In the genomic region with DNA sequence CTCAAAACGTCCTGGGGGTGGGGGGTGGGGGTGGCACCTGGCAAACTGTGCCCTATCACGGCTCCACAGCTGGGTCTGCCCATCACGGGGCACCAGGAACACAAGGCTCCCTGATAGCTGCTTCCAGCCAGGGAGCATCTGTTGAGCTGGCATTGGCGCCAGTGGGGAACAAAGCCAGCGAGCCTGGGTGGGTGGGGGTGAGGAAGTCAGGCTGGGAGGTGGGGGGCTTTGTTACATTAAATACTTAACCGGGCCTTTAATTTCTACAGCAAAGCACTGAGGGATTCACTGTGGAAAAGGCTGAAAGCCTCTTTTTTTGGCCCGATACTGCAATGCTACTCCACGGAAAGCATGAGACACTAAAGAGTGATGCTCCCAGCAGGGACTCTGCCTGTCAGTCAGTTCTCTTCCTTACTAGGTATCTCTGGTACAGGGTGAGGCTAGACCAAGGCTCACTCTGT, we compare ENCODE assay signal across 9 mouse cellular contexts. TPM values are rescaled to one million over a fixed set of nuclear protein-coding genes. Genes with fewer than 3 reads are reported as not detected.
DNase-seq lines count a peak whose midpoint lies in the region; ATAC-seq and TF ChIP-seq lines count a peak whose summit lies in the region.
"Had no signal": no experiment of that assay in that cellular context is flagged by ENCODE, and none has a peak within 500 bp of the region (broad histone marks: within the 10 kb centered on the region; RNA-seq: fewer than 3 reads in every experiment).

No protein-coding gene starts in this region.

- H3K9ac ChIP-seq in hindbrain, embryonic 14.5 days: no peak overlapping the region
- no peak overlapping the region for H3K9ac ChIP-seq in heart, postnatal 0 days (replicated peaks; ENCODE audit: low read depth, low read length)

- H3K4me3 ChIP-seq in hindbrain, embryonic 14.5 days (replicated peaks; ENCODE audit: low read length): no peak overlapping the region
- no peak overlapping the region for H3K4me3 ChIP-seq in hindbrain, embryonic 10.5 days
- no peak overlapping the region; the same call in 1 of the 2 replicates for H3K4me3 ChIP-seq in heart, postnatal 0 days (ENCODE audit: low read depth, low read length)
- H3K4me3 ChIP-seq: megakaryocyte, embryonic 14.5 days had no signal

- WGBS in hindbrain, embryonic 14.5 days: 25% methylated on average over 8 of the region's 8 CpGs
- WGBS in hindbrain, embryonic 10.5 days: 47% methylated on average over 8 of the region's 8 CpGs
- WGBS in heart, postnatal 0 days: 20% methylated on average over 8 of the region's 8 CpGs

- H3K4me1 ChIP-seq in hindbrain, embryonic 14.5 days (replicated peaks; ENCODE audit: control insufficient read depth, insufficient read depth, low read length): peaks cover 45% of the 10 kb centered on the region
- peaks cover 54% of the 10 kb centered on the region for H3K4me1 ChIP-seq in hindbrain, embryonic 10.5 days (replicated peaks)
- H3K4me1 ChIP-seq in heart, postnatal 0 days (ENCODE audit: control insufficient read depth, insufficient read depth): peaks cover 37% of the 10 kb centered on the region

- no peaks in the 10 kb centered on the region for H3K27me3 ChIP-seq in hindbrain, embryonic 14.5 days (ENCODE audit: control insufficient read depth, insufficient read depth, low read length)
- H3K27me3 ChIP-seq in hindbrain, embryonic 10.5 days (ENCODE audit: insufficient read depth, poor library complexity, severe bottlenecking): 0 out of 2 replicates have a peak, but pooled peaks cover 2% of the 10 kb centered on the region
- H3K27me3 ChIP-seq in heart, postnatal 0 days (ENCODE audit: control insufficient read depth, insufficient read depth, low read length): no peaks in the 10 kb centered on the region

- H3K4me2 ChIP-seq in hindbrain, embryonic 14.5 days (replicated peaks): peak overlapping the region; percentile 75; the same call in 1 of the 2 replicates
- H3K4me2 ChIP-seq in heart, postnatal 0 days (ENCODE audit: low read depth, low read length): peak overlapping the region; percentile 58; the same call in 1 of the 2 replicates
- H3K4me2 ChIP-seq: liver, embryonic 11.5 days had no signal

- no peak for TF ChIP-seq CTCF in heart, postnatal 0 days (IDR thresholded peaks at IDR 0.05; ENCODE audit: low read depth)

- H3K36me3 ChIP-seq in hindbrain, embryonic 14.5 days (replicated peaks; ENCODE audit: control insufficient read depth, insufficient read depth): no peaks in the 10 kb centered on the region
- H3K36me3 ChIP-seq in hindbrain, embryonic 10.5 days: 0 out of 2 replicates have a peak, but pooled peaks cover 4% of the 10 kb centered on the region
- H3K36me3 ChIP-seq in heart, postnatal 0 days (replicated peaks; ENCODE audit: control insufficient read depth, insufficient read depth, low read length): no peaks in the 10 kb centered on the region

- peak; percentile 81 for TF ChIP-seq EP300 in heart, postnatal 0 days (IDR thresholded peaks at IDR 0.05; ENCODE audit: low read depth)

- DNase-seq in hindbrain, embryonic 14.5 days (ENCODE audit: low spot score): no peak
- DNase-seq in hindbrain, embryonic 10.5 days (ENCODE audit: low spot score): no peak
- DNase-seq in brain, adult 2 months (ENCODE audit: low read depth, low spot score): peak; percentile 61
- DNase-seq in cerebellum, adult 9-11 months: peak; percentile 67
- DNase-seq in heart, postnatal 0 days (ENCODE audit: low spot score): peak; percentile 45
- DNase-seq in right cerebral cortex, postnatal 25 days: no peak

- H3K27ac ChIP-seq in hindbrain, embryonic 14.5 days: peak overlapping the region; percentile 60
- H3K27ac ChIP-seq in hindbrain, embryonic 10.5 days: no peak overlapping the region
- H3K27ac ChIP-seq in heart, postnatal 0 days (ENCODE audit: low read depth): peak overlapping the region; percentile 95

- no peaks in the 10 kb centered on the region for H3K9me3 ChIP-seq in hindbrain, embryonic 14.5 days (ENCODE audit: control insufficient read depth, low read length)
- H3K9me3 ChIP-seq in hindbrain, embryonic 10.5 days: no peaks in the 10 kb centered on the region
- no peaks in the 10 kb centered on the region for H3K9me3 ChIP-seq in heart, postnatal 0 days (replicated peaks; ENCODE audit: control insufficient read depth, low read length)
- H3K9me3 ChIP-seq: megakaryocyte, embryonic 14.5 days had no signal

- ATAC-seq in hindbrain, embryonic 14.5 days (ENCODE audit: low FRiP score): peak; percentile 63; the same call in 1 of the 2 replicates
- peak; percentile 63 for ATAC-seq in heart, postnatal 0 days (ENCODE audit: insufficient read depth, low read depth)
- no peak for ATAC-seq in frontal cortex, adult (ENCODE audit: low TSS enrichment)

RNA-seq across cellular contexts. Expression of gene Dixdc1, which starts 16.8 kb away (rescaled TPM):
- polyA plus RNA-seq in hindbrain, embryonic 14.5 days (2014; fragmentation: Nextera tagmentation; extraction: Ambion mirVana): 35.3 and 37.2 TPM in 2 replicates
- 21.4 and 21.8 TPM in 2 replicates for polyA plus RNA-seq in hindbrain, embryonic 10.5 days (2016; fragmentation: Nextera tagmentation; extraction: Ambion mirVana)
- total RNA-seq in heart, postnatal 0 days (2014; rRNA removed; ENCODE audit: low replicate concordance): 7.7 and 19.8 TPM in 2 replicates
- 6.9 and 7.1 TPM in 2 replicates for polyA plus RNA-seq in heart, postnatal 0 days (2015; fragmentation: Nextera tagmentation; extraction: Ambion mirVana)

RNA-seq across cellular contexts. Expression of gene 2310030G06Rik, which starts 23.9 kb away (rescaled TPM):
- polyA plus RNA-seq in hindbrain, embryonic 14.5 days (2014; fragmentation: Nextera tagmentation; extraction: Ambion mirVana): 1.7 and 2.1 TPM in 2 replicates
- polyA plus RNA-seq in hindbrain, embryonic 10.5 days (2016; fragmentation: Nextera tagmentation; extraction: Ambion mirVana): 1.5 and 2.5 TPM in 2 replicates
- 3.6 and 4.8 TPM in 2 replicates for total RNA-seq in heart, postnatal 0 days (2014; rRNA removed; ENCODE audit: low replicate concordance)
- polyA plus RNA-seq in heart, postnatal 0 days (2015; fragmentation: Nextera tagmentation; extraction: Ambion mirVana): 10.6 and 11.0 TPM in 2 replicates

RNA-seq across cellular contexts. Expression of gene Cryab, which starts 28.6 kb away (rescaled TPM):
- 11.9 and 14.9 TPM in 2 replicates for polyA plus RNA-seq in hindbrain, embryonic 14.5 days (2014; fragmentation: Nextera tagmentation; extraction: Ambion mirVana)
- polyA plus RNA-seq in hindbrain, embryonic 10.5 days (2016; fragmentation: Nextera tagmentation; extraction: Ambion mirVana): 6.6 and 7.5 TPM in 2 replicates
- 758 and 766 TPM in 2 replicates for total RNA-seq in heart, postnatal 0 days (2014; rRNA removed; ENCODE audit: low replicate concordance)
- polyA plus RNA-seq in heart, postnatal 0 days (2015; fragmentation: Nextera tagmentation; extraction: Ambion mirVana): 1,736 and 1,781 TPM in 2 replicates

RNA-seq across cellular contexts. Expression of gene Hspb2, which starts 29.7 kb away (rescaled TPM):
- 0.83 and 1.8 TPM in 2 replicates for polyA plus RNA-seq in hindbrain, embryonic 14.5 days (2014; fragmentation: Nextera tagmentation; extraction: Ambion mirVana)
- 0.65 and 0.71 TPM in 2 replicates for polyA plus RNA-seq in hindbrain, embryonic 10.5 days (2016; fragmentation: Nextera tagmentation; extraction: Ambion mirVana)
- total RNA-seq in heart, postnatal 0 days (2014; rRNA removed; ENCODE audit: low replicate concordance): 241 and 266 TPM in 2 replicates
- polyA plus RNA-seq in heart, postnatal 0 days (2015; fragmentation: Nextera tagmentation; extraction: Ambion mirVana): 309 and 313 TPM in 2 replicates

RNA-seq across cellular contexts. Expression of gene Fdxacb1, which starts 45.6 kb away (rescaled TPM):
- 10.1 and 10.7 TPM in 2 replicates for polyA plus RNA-seq in hindbrain, embryonic 14.5 days (2014; fragmentation: Nextera tagmentation; extraction: Ambion mirVana)
- polyA plus RNA-seq in hindbrain, embryonic 10.5 days (2016; fragmentation: Nextera tagmentation; extraction: Ambion mirVana): 11.4 and 13.5 TPM in 2 replicates
- total RNA-seq in heart, postnatal 0 days (2014; rRNA removed; ENCODE audit: low replicate concordance): 7.4 and 10.0 TPM in 2 replicates
- 7.9 and 8.1 TPM in 2 replicates for polyA plus RNA-seq in heart, postnatal 0 days (2015; fragmentation: Nextera tagmentation; extraction: Ambion mirVana)

Comparison
In these comparisons a context has a peak if more than half of its experiments do, and no peak if none do; other contexts are left out.
1. DNase-seq: peak in brain, adult 2 months (single experiment), cerebellum, adult 9-11 months (single experiment) and heart, postnatal 0 days (single experiment); none in hindbrain, embryonic 14.5 days (single experiment), hindbrain, embryonic 10.5 days (single experiment) and right cerebral cortex, postnatal 25 days (single experiment).
2. RNA of gene Cryab, which starts 28.6 kb away (polyA plus RNA-seq): 1,736 to 1,781 TPM in heart, postnatal 0 days; 11.9 to 14.9 TPM in hindbrain, embryonic 14.5 days and 6.6 to 7.5 TPM in hindbrain, embryonic 10.5 days; every median in the first group is over 100 times any median in the second.